Mouse (Mus musculus) G1E (cell line): ENCODE data around the gene Rnf44.

Experiments
- CTCF ChIP-seq: IDR thresholded peaks from 2 replicates; pipeline ENCODE4 v1.5.1; 2012; ENCODE audit warnings: low read depth, low read length, inconsistent platforms, mixed read lengths
- GATA1 ChIP-seq: IDR thresholded peaks from 2 replicates; pipeline ENCODE4 v1.6.1; 2012; ENCODE audit warnings: borderline replicate concordance, low read length, inconsistent platforms, mixed read lengths
- GATA2 ChIP-seq: IDR thresholded peaks from 2 replicates; pipeline ENCODE4 v1.6.1; 2012; ENCODE audit warnings: low read depth, low read length, inconsistent platforms, borderline replicate concordance
- POLR2AphosphoS5 ChIP-seq: IDR thresholded peaks from 2 replicates; pipeline ENCODE4 v1.6.1; 2012; ENCODE audit warnings: low read depth, low read length, inconsistent platforms; ENCODE audit not compliant: insufficient replicate concordance
- TAL1 ChIP-seq: conservative IDR thresholded peaks from 2 replicates; pipeline ENCODE4 v1.6.1; 2012; ENCODE audit warnings: low read depth, low read length, inconsistent platforms, mixed read lengths

- no peak for TF ChIP-seq TAL1
- TF ChIP-seq CTCF, result no peak
- TF ChIP-seq GATA1, result no peak
- TF ChIP-seq GATA2, result no peak
- no peak for TF ChIP-seq POLR2AphosphoS5
Observed at GRCm38 (mm10) chr13:54726131-54726530, 32.4 kb upstream of the Rnf44 start.
